ENCODE assay signal across 9 mouse cellular contexts in the genomic region with DNA sequence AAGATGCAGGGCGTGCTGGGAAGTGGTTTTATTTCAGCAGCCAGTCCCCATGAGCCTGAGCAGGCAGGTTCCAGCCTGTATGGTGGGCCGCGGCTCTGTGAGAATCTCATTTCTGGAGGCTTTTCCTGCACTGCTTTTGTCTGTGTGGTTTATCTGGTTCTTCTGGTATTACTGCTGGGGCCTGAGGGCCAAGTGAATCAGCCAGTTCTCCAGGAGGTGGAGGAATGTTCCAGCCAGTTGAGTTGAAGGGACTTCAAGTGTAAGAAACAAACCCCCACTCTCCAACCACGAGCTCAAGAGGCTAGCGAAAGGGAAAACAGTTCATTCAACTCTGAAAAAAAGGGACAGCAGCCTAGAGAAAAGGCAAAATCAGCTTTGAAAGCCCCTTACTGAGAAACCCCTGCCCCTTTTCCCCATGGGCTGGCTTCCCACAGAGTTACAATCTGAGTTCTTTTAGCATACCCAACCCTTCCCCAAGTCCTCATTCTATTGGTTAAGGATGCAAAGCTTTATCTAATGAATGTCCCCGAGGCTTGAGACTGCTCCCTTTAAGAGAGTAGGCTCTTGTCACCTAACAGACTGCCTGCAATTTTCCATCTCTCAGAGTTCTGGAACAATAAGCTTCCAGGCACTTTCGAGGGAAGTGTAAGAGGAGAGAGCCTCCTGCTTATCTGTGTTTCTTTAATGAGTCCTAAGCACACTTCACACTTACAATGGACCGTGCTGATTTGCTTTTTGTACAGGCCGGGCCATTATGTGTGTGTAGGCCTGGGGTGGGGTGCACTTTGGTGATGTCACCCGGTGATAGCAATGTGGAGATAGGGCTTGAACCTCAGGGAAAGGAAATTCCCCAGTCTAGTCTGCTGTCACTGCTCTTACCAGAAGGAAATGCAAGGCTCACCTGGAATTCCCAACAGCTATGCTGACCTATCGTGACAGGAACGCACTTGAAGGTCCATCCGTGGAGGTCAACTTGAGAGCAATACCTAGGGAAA. TPM values are rescaled to one million over a fixed set of nuclear protein-coding genes. Genes with fewer than 3 reads are reported as not detected.
A peak's percentile ranks its signal among the peaks of the same experiment; 100 is the strongest.
DNase-seq lines count a peak whose midpoint lies in the region; ATAC-seq lines count a peak whose summit lies in the region.
"Had no signal": no experiment of that assay in that cellular context is flagged by ENCODE, and none has a peak within 500 bp of the region (broad histone marks: within the 10 kb centered on the region; RNA-seq: fewer than 3 reads in every experiment).

No protein-coding gene starts in this region.

- no peaks in the 10 kb centered on the region for H3K9me3 ChIP-seq in heart, embryonic 11.5 days (replicated peaks; ENCODE audit: control insufficient read depth, low read length)
- no peaks in the 10 kb centered on the region for H3K9me3 ChIP-seq in limb, embryonic 11.5 days (ENCODE audit: control insufficient read depth, low read length)

- H3K4me2 ChIP-seq in heart, embryonic 11.5 days = no peak overlapping the region
- no peak overlapping the region for H3K4me2 ChIP-seq in limb, embryonic 11.5 days (ENCODE audit: low read depth, severe bottlenecking)

- no peaks in the 10 kb centered on the region for H3K27me3 ChIP-seq in heart, embryonic 11.5 days (ENCODE audit: control insufficient read depth, insufficient read depth, low read length)
- H3K27me3 ChIP-seq in limb, embryonic 11.5 days (ENCODE audit: control insufficient read depth, insufficient read depth, low read length) = no peaks in the 10 kb centered on the region

- WGBS in heart, embryonic 11.5 days (ENCODE audit: insufficient replicate concordance) = 23% methylated on average over 13 of the region's 13 CpGs
- WGBS in limb, embryonic 11.5 days = 50% methylated on average over 13 of the region's 13 CpGs

- H3K27ac ChIP-seq in heart, embryonic 11.5 days (ENCODE audit: low read depth, low read length) = peak overlapping the region; percentile 46; the same call in 1 of the 2 replicates
- no peak overlapping the region for H3K27ac ChIP-seq in limb, embryonic 11.5 days (replicated peaks; ENCODE audit: low read depth, low read length)

- H3K9ac ChIP-seq in heart, embryonic 11.5 days (ENCODE audit: low read depth, low read length) = 0 out of 2 replicates have a peak overlapping the region, but pooled peaks have one; percentile 36
- no peak overlapping the region for H3K9ac ChIP-seq in limb, embryonic 11.5 days (ENCODE audit: low read length)

- no peak for ATAC-seq in heart, embryonic 11.5 days (replicated peaks; ENCODE audit: insufficient number of reproducible peaks, low FRiP score, low TSS enrichment)
- no peak for ATAC-seq in limb, embryonic 11.5 days (ENCODE audit: insufficient number of reproducible peaks, low FRiP score, low TSS enrichment, low read depth)

- no peak for DNase-seq in heart, postnatal 25 days (ENCODE audit: low spot score)
- DNase-seq in testis, postnatal 10 days (ENCODE audit: low spot score) = peak; percentile 38
- no peak for DNase-seq in testis, postnatal 14 days (ENCODE audit: low spot score)
- DNase-seq in limb, embryonic 11.5 days (ENCODE audit: low spot score) = peak; percentile 35
- DNase-seq in urinary bladder, postnatal 36 days (ENCODE audit: low spot score in 2 of 2) = peak; percentile 61 to 69
- DNase-seq in left cerebral cortex, postnatal 25 days (ENCODE audit: low spot score in 2 of 2) = no peak
- DNase-seq in c-Kit-positive CD71-positive TER-119-positive erythroid progenitor cells, embryonic 14.5 days (ENCODE audit: low spot score) = no peak
- DNase-seq: cerebellum, adult 18-20 months had no signal

- H3K4me1 ChIP-seq in heart, embryonic 11.5 days (ENCODE audit: control insufficient read depth, insufficient read depth, low read length) = peaks cover 17% of the 10 kb centered on the region
- 0 out of 2 replicates have a peak, but pooled peaks cover 2% of the 10 kb centered on the region for H3K4me1 ChIP-seq in limb, embryonic 11.5 days (ENCODE audit: control insufficient read depth, insufficient read depth, low read length)

- no peak overlapping the region for H3K4me3 ChIP-seq in heart, embryonic 11.5 days (ENCODE audit: low read depth, low read length)
- H3K4me3 ChIP-seq in limb, embryonic 11.5 days (ENCODE audit: low read depth, low read length) = no peak overlapping the region

- intact Hi-C loops in heart, postnatal 25 days (cut with DNase I) = loop anchor here (10.0 kb wide), 1 partner anchor 335 kb away; no protein-coding TSS in a partner anchor
- intact Hi-C loops in left cerebral cortex, postnatal 25 days (cut with DNase I) = loop anchor here (10.0 kb wide), 1 partner anchor 195 kb away; no protein-coding TSS in a partner anchor

- H3K36me3 ChIP-seq in heart, embryonic 11.5 days (ENCODE audit: control insufficient read depth, insufficient read depth, low read length) = no peaks in the 10 kb centered on the region
- H3K36me3 ChIP-seq in limb, embryonic 11.5 days (ENCODE audit: control insufficient read depth, insufficient read depth, low read length) = no peaks in the 10 kb centered on the region

RNA-seq across cellular contexts. Expression of gene Hs6st1, which starts 7.9 kb away (rescaled TPM):
- polyA plus RNA-seq in heart, embryonic 11.5 days (2014; fragmentation: Nextera tagmentation; extraction: Ambion mirVana) = 10.2 and 12.6 TPM in 2 replicates
- total RNA-seq in heart, postnatal 25 days (2021) = 10 to 100 TPM; 23.0 to 23.1 TPM
- 8.4 and 9.7 TPM in 2 replicates for polyA plus RNA-seq in limb, embryonic 11.5 days (2014; fragmentation: Nextera tagmentation; extraction: Ambion mirVana)
- 10 to 100 TPM; 57.7 to 57.9 TPM for total RNA-seq in left cerebral cortex, postnatal 25 days (2021)

Comparison
In these comparisons a context has a peak if more than half of its experiments do, and no peak if none do; other contexts are left out.
1. DNase-seq: peak in testis, postnatal 10 days (single experiment), limb, embryonic 11.5 days (single experiment) and urinary bladder, postnatal 36 days (2 of 2); none in heart, postnatal 25 days (single experiment), testis, postnatal 14 days (single experiment), left cerebral cortex, postnatal 25 days (0 of 2) and c-Kit-positive CD71-positive TER-119-positive erythroid progenitor cells, embryonic 14.5 days (single experiment).